Mouse (Mus musculus) liver, adult 2 months (tissue): ENCODE measurements around the gene Sys1.

Experiments used
- CTCF ChIP-seq: fragments of 200-500 bp; IDR thresholded peaks from 2 replicates; pipeline ENCODE4 v1.5.1; 2011; ENCODE audit warnings: low read depth, low read length, control low read depth
- POLR2A ChIP-seq: fragments of 200-500 bp; IDR thresholded peaks from 2 replicates; pipeline ENCODE4 v1.6.1; 2011; ENCODE audit warnings: low read length, control low read depth; ENCODE audit not compliant: insufficient read depth; ENCODE audit errors: extremely low read depth

DNA sequence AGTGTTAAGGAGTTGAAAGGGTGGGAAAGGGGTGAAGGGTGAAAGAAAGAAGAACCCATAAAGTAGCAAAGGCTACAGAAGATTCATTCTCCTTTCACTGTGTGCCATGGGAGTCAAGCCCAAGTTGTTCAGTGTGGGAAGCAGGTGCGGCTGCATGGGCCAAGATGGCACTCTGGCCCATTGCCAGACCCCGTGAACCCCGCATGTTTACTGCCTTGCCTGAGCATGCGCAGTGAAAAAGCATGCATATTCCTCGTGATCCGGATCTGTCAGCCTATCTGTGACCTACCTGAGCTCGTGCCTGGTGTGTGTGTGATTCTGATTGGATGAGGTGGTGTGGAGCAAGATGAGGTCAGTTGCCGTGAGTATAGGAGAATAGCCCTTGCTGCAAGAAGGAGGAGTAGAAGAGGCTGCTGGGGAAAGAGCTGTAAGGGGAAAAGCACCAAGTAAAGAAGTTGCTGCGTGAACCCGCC, 66.6 kb downstream of the Sys1 start:
- TF ChIP-seq CTCF (no peak), POLR2A (no peak)
